Mouse (Mus musculus) ES-Bruce4 (cell line): ENCODE data around the gene Cluh. TPM values are rescaled to one million over a fixed set of nuclear protein-coding genes. Genes with fewer than 3 reads are reported as not detected.

Source experiments
- H3K27ac ChIP-seq: 2 replicates; pipeline ENCODE4 v1.5.1; 2012; ENCODE audit warnings: low read length, inconsistent platforms; ENCODE audit not compliant: insufficient read depth
- H3K27me3 ChIP-seq: 2 replicates; pipeline ENCODE4 v1.6.1; 2012; ENCODE audit warnings: mild to moderate bottlenecking, low read length, inconsistent platforms; ENCODE audit not compliant: control insufficient read depth, poor library complexity, insufficient read depth, severe bottlenecking
- H3K36me3 ChIP-seq: 2 replicates; pipeline ENCODE4 v1.6.1; 2012; ENCODE audit warnings: inconsistent platforms, mild to moderate bottlenecking, low read length, moderate library complexity; ENCODE audit not compliant: control insufficient read depth, poor library complexity, insufficient read depth, severe bottlenecking
- H3K4me1 ChIP-seq: one replicate; pipeline ENCODE4 v1.8.1; 2011; ENCODE audit warnings: low read length; ENCODE audit not compliant: control insufficient read depth, insufficient read depth
- H3K4me3 ChIP-seq: 2 replicates; pipeline ENCODE4 v1.5.1; 2011; ENCODE audit warnings: low read depth, mild to moderate bottlenecking, low read length
- H3K9ac ChIP-seq: 2 replicates; pipeline ENCODE4 v1.6.1; 2012; ENCODE audit warnings: low read depth, mild to moderate bottlenecking, inconsistent platforms; ENCODE audit not compliant: poor library complexity, severe bottlenecking
- H3K9me3 ChIP-seq: replicated peaks from 2 replicates; pipeline ENCODE4 v1.6.1; 2012; ENCODE audit warnings: mild to moderate bottlenecking, low read length, inconsistent platforms; ENCODE audit not compliant: control insufficient read depth, poor library complexity, insufficient read depth, severe bottlenecking
- CTCF ChIP-seq: IDR thresholded peaks from one replicate; pipeline ENCODE4 v1.8.1; 2011; ENCODE audit warnings: low read depth, low read length
- EP300 ChIP-seq: IDR thresholded peaks from 2 replicates; pipeline ENCODE4 v1.6.1; 2011; ENCODE audit warnings: low read depth, low read length; ENCODE audit not compliant: insufficient read depth
- POLR2A ChIP-seq: IDR thresholded peaks from one replicate; pipeline ENCODE4 v1.8.1; 2011; ENCODE audit warnings: low read length; ENCODE audit not compliant: insufficient read depth
- polyA plus RNA-seq: library from polyadenylated mRNA; stranded (reverse); fragments of >200 nt; gene quantifications from 2 replicates; pipeline ENCODE4 v1.2.4, GENCODE M21; 2011; ENCODE audit warnings: low read depth; ENCODE audit not compliant: missing spikeins, insufficient read depth, insufficient read length

Cluh gene
- polyA plus RNA-seq, 1 experiment: 33.3 TPM

- no peaks in the 10 kb centered on the region for H3K27me3 ChIP-seq
- peaks cover 2% of the 10 kb centered on the region for H3K4me1 ChIP-seq
- no peak overlapping the region for H3K27ac ChIP-seq
- TF ChIP-seq CTCF: no peak
- no peak for TF ChIP-seq EP300
- TF ChIP-seq POLR2A: no peak
- no peak overlapping the region for H3K9ac ChIP-seq
- no peaks in the 10 kb centered on the region for H3K9me3 ChIP-seq
- no peak overlapping the region for H3K4me3 ChIP-seq
- no peaks in the 10 kb centered on the region for H3K36me3 ChIP-seq
These were observed 33.7 kb upstream of the Cluh start for GRCm38 (mm10) chr11:74615571-74615970.

DNA sequence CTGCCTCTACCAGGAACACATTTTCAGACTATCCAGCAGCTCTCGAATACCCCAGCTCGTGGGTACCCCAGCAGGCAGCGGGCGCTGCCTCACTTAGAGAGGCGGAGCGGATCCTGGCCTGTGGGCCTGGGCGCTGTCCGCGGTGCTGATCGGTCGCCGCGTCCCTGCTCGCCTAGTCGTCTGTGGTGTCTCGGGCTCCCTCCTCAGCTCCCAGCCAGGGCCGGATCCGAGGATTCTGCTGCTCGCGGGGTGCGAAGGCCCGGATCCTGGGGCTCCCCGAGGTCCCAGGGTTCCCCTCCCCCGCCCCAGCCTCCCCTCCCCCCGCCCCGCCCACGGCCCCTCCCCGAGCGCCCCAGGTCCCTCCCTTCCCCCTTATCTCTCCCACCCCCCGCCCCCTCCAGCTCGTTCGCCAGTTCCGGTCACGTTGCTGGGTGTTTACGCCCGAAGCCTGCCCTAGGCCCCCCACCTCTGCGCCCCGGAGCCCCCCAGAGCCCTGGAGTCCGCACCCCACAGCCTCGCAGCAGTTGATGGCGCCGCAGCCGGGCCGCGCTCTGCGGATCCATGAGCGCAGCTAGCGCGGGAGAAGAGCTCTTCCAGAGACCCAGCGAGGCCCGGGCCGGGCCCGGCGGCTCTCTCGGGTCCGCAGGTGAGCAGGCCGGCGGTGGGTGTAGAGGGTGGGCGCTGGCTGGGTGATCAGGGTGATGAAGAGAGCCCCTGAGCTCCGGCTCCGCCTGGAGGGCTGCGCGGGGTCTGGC, 29.9 kb upstream of the Cluh start, which contains the start of gene Ccdc92b:
TSS of gene Ccdc92b (plus strand) at position 405 of the 755 bp plus-strand sequence.
- Histone ChIP-seq H3K36me3 (0 out of 2 replicates have a peak, but pooled peaks cover 2% of the 10 kb centered on the region), H3K4me3 (peak within 1 kb of the TSS; percentile 82), H3K9me3 (no peaks in the 10 kb centered on the region), H3K27ac (no peak within 1 kb of the TSS), H3K27me3 (no peaks in the 10 kb centered on the region), H3K4me1 (no peaks in the 10 kb centered on the region), H3K9ac (peak within 1 kb of the TSS; percentile 97)
- TF ChIP-seq CTCF (no peak), EP300 (0 out of 2 replicates have a peak, but pooled peaks have one; percentile 44)

DNA sequence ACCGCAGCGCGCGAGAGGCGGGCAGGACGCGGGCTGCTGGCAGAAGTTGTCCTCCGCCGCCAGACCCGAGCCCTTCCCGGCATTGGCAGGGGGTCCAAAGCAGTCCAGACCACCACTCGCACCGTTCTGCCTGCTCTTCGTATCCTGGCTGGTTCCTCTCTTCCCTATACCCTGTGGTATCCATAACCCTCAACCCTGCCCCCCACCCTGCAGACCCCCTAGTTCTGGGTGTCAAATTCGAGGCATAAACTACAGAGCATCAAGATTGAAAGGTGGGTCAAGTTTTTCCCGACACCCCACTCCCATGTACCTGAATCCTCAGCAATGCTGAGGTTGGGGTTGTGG, 29.4 kb upstream of the Cluh start:
- Histone ChIP-seq H3K27ac (no peak overlapping the region), H3K4me3 (peak overlapping the region; percentile 82), H3K9ac (peak overlapping the region; percentile 97), H3K36me3 (0 out of 2 replicates have a peak, but pooled peaks cover 2% of the 10 kb centered on the region), H3K27me3 (no peaks in the 10 kb centered on the region), H3K9me3 (no peaks in the 10 kb centered on the region), H3K4me1 (no peaks in the 10 kb centered on the region)
- TF ChIP-seq CTCF (no peak), POLR2A (no peak), EP300 (no peak)

DNA sequence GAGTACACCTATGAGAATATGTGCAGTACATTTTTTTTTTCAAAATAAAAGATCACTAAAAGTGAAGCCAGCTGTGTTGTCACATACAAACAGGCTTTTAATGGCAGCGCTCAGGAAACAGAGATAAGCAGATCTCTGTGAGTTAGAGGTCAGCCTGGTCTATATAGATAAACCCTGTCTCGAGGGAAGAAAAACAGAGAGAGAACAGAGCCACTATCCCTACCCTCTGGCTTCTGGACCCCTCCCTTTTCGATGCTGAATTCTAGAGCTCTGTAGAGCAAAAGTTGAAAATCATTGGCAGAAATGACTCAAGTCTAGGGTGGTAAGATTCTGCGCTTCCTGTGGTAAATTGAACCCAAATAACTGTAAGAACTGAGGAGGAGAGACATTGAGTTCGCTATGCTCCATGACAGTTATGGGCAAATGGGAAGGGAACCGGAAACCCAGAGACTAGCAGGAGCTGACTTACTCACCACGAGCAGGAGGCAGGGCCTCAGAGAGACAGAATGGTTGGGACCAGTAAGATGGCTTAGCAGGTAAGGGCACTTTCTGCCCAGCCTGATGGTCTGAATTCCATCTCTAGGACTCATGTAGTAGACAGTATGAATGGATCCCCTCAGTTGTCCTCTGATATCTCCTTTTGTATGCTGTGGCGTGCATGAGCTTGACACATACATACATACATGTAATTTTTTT, 27.2 kb upstream of the Cluh start:
- Histone ChIP-seq H3K27me3 (no peaks in the 10 kb centered on the region), H3K9ac (no peak overlapping the region), H3K9me3 (no peaks in the 10 kb centered on the region), H3K4me1 (no peaks in the 10 kb centered on the region), H3K4me3 (no peak overlapping the region), H3K27ac (no peak overlapping the region), H3K36me3 (0 out of 2 replicates have a peak, but pooled peaks cover 2% of the 10 kb centered on the region)
- no peak for TF ChIP-seq POLR2A
- TF ChIP-seq EP300: no peak
- no peak for TF ChIP-seq CTCF

DNA sequence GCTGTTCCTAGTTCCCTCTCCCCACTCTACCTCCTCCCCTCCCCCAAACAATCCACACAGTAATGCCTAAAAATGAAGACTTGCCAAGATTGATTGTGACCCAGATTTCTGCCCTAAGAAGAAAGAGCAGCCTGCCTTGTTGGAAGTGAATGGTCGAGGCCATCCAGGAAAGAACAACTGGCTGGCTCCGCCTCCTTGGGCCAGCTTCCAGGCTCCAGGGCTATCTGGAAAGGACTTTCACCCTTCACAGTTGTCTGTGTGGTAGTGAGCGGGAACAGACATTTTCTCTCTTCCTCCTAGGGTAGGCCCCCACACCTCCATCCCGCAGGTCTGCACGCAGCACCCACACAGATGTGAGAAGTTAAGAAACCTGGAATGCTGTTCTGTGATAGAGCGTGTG, 25.6 kb upstream of the Cluh start:
- Histone ChIP-seq H3K4me3 (no peak overlapping the region), H3K36me3 (0 out of 2 replicates have a peak, but pooled peaks cover 2% of the 10 kb centered on the region), H3K27me3 (no peaks in the 10 kb centered on the region), H3K9me3 (no peaks in the 10 kb centered on the region), H3K9ac (no peak overlapping the region), H3K4me1 (no peaks in the 10 kb centered on the region), H3K27ac (no peak overlapping the region)
- TF ChIP-seq POLR2A (no peak), CTCF (no peak), EP300 (no peak)

DNA sequence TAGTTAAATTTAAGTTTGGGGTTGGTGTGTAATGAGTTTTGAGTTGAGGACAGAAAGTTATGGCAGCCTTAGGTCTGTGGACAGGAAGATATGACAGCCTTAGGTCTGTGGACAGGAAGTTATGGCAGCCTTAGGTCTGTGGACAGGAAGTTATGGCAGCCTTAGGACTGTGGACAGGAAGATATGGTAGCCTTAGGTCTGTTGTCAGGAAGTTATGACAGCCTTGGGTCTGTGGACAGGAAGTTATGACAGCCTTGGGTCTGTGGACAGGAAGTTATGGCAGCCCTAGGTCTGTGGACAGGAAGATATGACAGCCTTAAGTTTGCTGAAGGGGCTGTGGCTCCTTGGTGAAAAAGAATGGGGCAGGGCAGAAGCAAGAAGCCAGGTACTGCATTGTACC, 24.0 kb upstream of the Cluh start:
- 0 out of 2 replicates have a peak, but pooled peaks cover 2% of the 10 kb centered on the region for H3K36me3 ChIP-seq
- H3K4me3 ChIP-seq: no peak overlapping the region
- no peaks in the 10 kb centered on the region for H3K27me3 ChIP-seq
- no peaks in the 10 kb centered on the region for H3K9me3 ChIP-seq
- no peak overlapping the region for H3K9ac ChIP-seq
- TF ChIP-seq CTCF (no peak), POLR2A (no peak), EP300 (no peak)
- no peaks in the 10 kb centered on the region for H3K4me1 ChIP-seq
- H3K27ac ChIP-seq: no peak overlapping the region
